Mouse (Mus musculus) kidney, postnatal 0 days (tissue): Measurements from ENCODE around the gene Tshz2. TPM values are rescaled to one million over a fixed set of nuclear protein-coding genes. Genes with fewer than 3 reads are reported as not detected.

Source experiments
- ATAC-seq: fragments of 200-750 bp; cut with Nextera tagmentation; replicated peaks from 2 replicates; pipeline ENCODE4 v1.8.0; 2017; ENCODE audit warnings: low read depth, moderate number of reproducible peaks, moderate TSS enrichment, moderate library complexity; ENCODE audit not compliant: low FRiP score
- DNase-seq: peaks from one replicate; pipeline ENCODE4 v3.0.0-alpha.2; 2016; ENCODE audit warnings: low spot score
- H3K27ac ChIP-seq: fragments of 300-500 bp; sonication (generic); 2 replicates; pipeline ENCODE4 v1.5.1; 2014; ENCODE audit warnings: mild to moderate bottlenecking
- H3K27me3 ChIP-seq: fragments of 300-500 bp; sonication (generic); 2 replicates; pipeline ENCODE4 v1.6.1; 2014; ENCODE audit warnings: low read length, mixed read lengths; ENCODE audit not compliant: insufficient read depth
- H3K36me3 ChIP-seq: fragments of 300-500 bp; sonication (generic); 2 replicates; pipeline ENCODE4 v1.6.1; 2014; ENCODE audit warnings: low read length, mixed read lengths; ENCODE audit not compliant: insufficient read depth
- H3K4me1 ChIP-seq: fragments of 300-500 bp; sonication (generic); replicated peaks from 2 replicates; pipeline ENCODE4 v1.6.1; 2014; ENCODE audit warnings: antibody characterized with exemption, low read length, mixed read lengths; ENCODE audit not compliant: insufficient read depth
- H3K4me2 ChIP-seq: fragments of 300-500 bp; sonication (generic); 2 replicates; pipeline ENCODE4 v1.6.1; 2014; ENCODE audit warnings: mild to moderate bottlenecking, low read length, moderate library complexity, mixed read lengths
- H3K4me3 ChIP-seq: fragments of 300-500 bp; sonication (generic); replicated peaks from 2 replicates; pipeline ENCODE4 v1.5.1; 2014; ENCODE audit warnings: low read depth, low read length
- H3K9ac ChIP-seq: fragments of 300-500 bp; sonication (generic); 2 replicates; pipeline ENCODE4 v1.6.1; 2014; ENCODE audit warnings: low read depth, low read length
- H3K9me3 ChIP-seq: fragments of 300-500 bp; sonication (generic); replicated peaks from 2 replicates; pipeline ENCODE4 v1.6.1; 2016; ENCODE audit warnings: low read length, inconsistent platforms, mixed read lengths
- CTCF ChIP-seq: IDR thresholded peaks from 2 replicates; pipeline ENCODE4 v1.5.1; 2016; ENCODE audit warnings: antibody characterized with exemption, low read depth, mild to moderate bottlenecking, moderate library complexity
- WGBS: fragments of 180-500 bp; shearing (Covaris S2); extraction: QIAGEN DNeasy Blood & Tissue Kit; methylation state at CpG from one replicate; pipeline ENCODE4 v1.1.7; 2014; 5-methylcytosine and 5-hydroxymethylcytosine counted together
- polyA plus RNA-seq: library from polyadenylated mRNA; unstranded; fragments of >200 nt; fragmentation: Nextera tagmentation; extraction: Ambion mirVana; gene quantifications from 2 replicates; pipeline ENCODE4 v1.2.1, GENCODE M21; 2015

Gene Tshz2
- polyA plus RNA-seq, 1 experiment from 2014 or later = 9.8 TPM

GRCm38 (mm10) chr2:169589697-169590096 lies 43.1 kb upstream of the Tshz2 start:
- no peak overlapping the region for H3K27ac ChIP-seq
- TF ChIP-seq CTCF = no peak
- WGBS = 90% methylated on average over 10 of the region's 10 CpGs
- DNase-seq (no peak), ATAC-seq (no peak)
- H3K9me3 ChIP-seq = no peaks in the 10 kb centered on the region
- H3K27me3 ChIP-seq = no peaks in the 10 kb centered on the region
- no peaks in the 10 kb centered on the region for H3K4me1 ChIP-seq
- H3K36me3 ChIP-seq = no peaks in the 10 kb centered on the region
- H3K9ac ChIP-seq = no peak overlapping the region
- H3K4me2 ChIP-seq = no peak overlapping the region
- H3K4me3 ChIP-seq = no peak overlapping the region

- ATAC-seq = no peak
- Histone ChIP-seq H3K27ac (no peak overlapping the region), H3K4me2 (no peak overlapping the region), H3K9me3 (no peaks in the 10 kb centered on the region), H3K9ac (no peak overlapping the region), H3K27me3 (no peaks in the 10 kb centered on the region), H3K36me3 (no peaks in the 10 kb centered on the region), H3K4me3 (no peak overlapping the region), H3K4me1 (no peaks in the 10 kb centered on the region)
- WGBS = 75% methylated on average over 8 of the region's 8 CpGs
- DNase-seq = no peak
- TF ChIP-seq CTCF = no peak
Measured at GRCm38 (mm10) chr2:169590412-169590811, 42.4 kb upstream of the Tshz2 start.

- H3K27me3 ChIP-seq = no peaks in the 10 kb centered on the region
- no peak for ATAC-seq
- TF ChIP-seq CTCF = no peak
- no peak overlapping the region for H3K4me2 ChIP-seq
- H3K27ac ChIP-seq = no peak overlapping the region
- no peaks in the 10 kb centered on the region for H3K9me3 ChIP-seq
- H3K9ac ChIP-seq = no peak overlapping the region
- H3K36me3 ChIP-seq = no peaks in the 10 kb centered on the region
- no peak for DNase-seq
- H3K4me1 ChIP-seq = no peaks in the 10 kb centered on the region
- WGBS = 63% methylated on average over 3 of the region's 3 CpGs
- no peak overlapping the region for H3K4me3 ChIP-seq
Measured at GRCm38 (mm10) chr2:169593742-169594141, 39.1 kb upstream of the Tshz2 start.

GRCm38 (mm10) chr2:169597357-169597756 lies 35.5 kb upstream of the Tshz2 start:
- no peaks in the 10 kb centered on the region for H3K36me3 ChIP-seq
- WGBS = 86% methylated on average over 6 of the region's 6 CpGs
- no peak overlapping the region for H3K4me2 ChIP-seq
- no peak overlapping the region for H3K27ac ChIP-seq
- no peaks in the 10 kb centered on the region for H3K27me3 ChIP-seq
- H3K4me3 ChIP-seq = no peak overlapping the region
- no peak overlapping the region for H3K9ac ChIP-seq
- H3K4me1 ChIP-seq = no peaks in the 10 kb centered on the region
- no peak for ATAC-seq
- no peak for DNase-seq
- H3K9me3 ChIP-seq = no peaks in the 10 kb centered on the region
- no peak for TF ChIP-seq CTCF

- Histone ChIP-seq H3K27ac (no peak overlapping the region), H3K27me3 (no peaks in the 10 kb centered on the region), H3K4me2 (no peak overlapping the region), H3K36me3 (no peaks in the 10 kb centered on the region), H3K9ac (no peak overlapping the region), H3K4me3 (no peak overlapping the region), H3K4me1 (no peaks in the 10 kb centered on the region), H3K9me3 (no peaks in the 10 kb centered on the region)
- WGBS = 87% methylated on average over 8 of the region's 8 CpGs
- TF ChIP-seq CTCF = no peak
- DNase-seq (no peak), ATAC-seq (no peak)
Measured at GRCm38 (mm10) chr2:169597971-169598370, 34.8 kb upstream of the Tshz2 start.

- Histone ChIP-seq H3K27ac (no peak overlapping the region), H3K4me2 (no peak overlapping the region), H3K9ac (no peak overlapping the region), H3K4me3 (no peak overlapping the region), H3K4me1 (no peaks in the 10 kb centered on the region), H3K27me3 (no peaks in the 10 kb centered on the region), H3K36me3 (no peaks in the 10 kb centered on the region), H3K9me3 (no peaks in the 10 kb centered on the region)
- no peak for TF ChIP-seq CTCF
- 90% methylated on average over 4 of the region's 4 CpGs for WGBS
- no peak for DNase-seq
- no peak for ATAC-seq
Measured at GRCm38 (mm10) chr2:169599591-169599990, 33.2 kb upstream of the Tshz2 start.

GRCm38 (mm10) chr2:169600163-169600562 lies 32.6 kb upstream of the Tshz2 start:
- H3K9me3 ChIP-seq = no peaks in the 10 kb centered on the region
- H3K4me1 ChIP-seq = no peaks in the 10 kb centered on the region
- TF ChIP-seq CTCF = no peak
- no peaks in the 10 kb centered on the region for H3K36me3 ChIP-seq
- no peak overlapping the region for H3K9ac ChIP-seq
- ATAC-seq (no peak), DNase-seq (peak; percentile 39)
- no peak overlapping the region for H3K4me2 ChIP-seq
- no peak overlapping the region for H3K27ac ChIP-seq
- 54% methylated on average over 6 of the region's 6 CpGs for WGBS
- H3K4me3 ChIP-seq = no peak overlapping the region
- no peaks in the 10 kb centered on the region for H3K27me3 ChIP-seq
